Mouse (Mus musculus): Measurements from ENCODE around the gene Fuca1. TPM values are rescaled to one million over a fixed set of nuclear protein-coding genes. Genes with fewer than 3 reads are reported as not detected.
A peak's percentile ranks its signal among the peaks of the same experiment; 100 is the strongest.
"Not testable (repeated sequence)": the region's sequence is repeated elsewhere in the genome, so short reads cannot be mapped to it uniquely, and the experiment has no call there.

The Fuca1 gene
- polyA plus RNA-seq, 1 experiment from 2014 or later = 50.7 TPM

GRCm38 (mm10) chr4:135970585-135970984, 50.0 kb downstream of the Fuca1 start:
- peaks cover 22% of the 10 kb centered on the region for H3K4me1 ChIP-seq (ENCODE audit: insufficient read depth)
- no peaks in the 10 kb centered on the region for H3K27me3 ChIP-seq (ENCODE audit: insufficient read depth, low read length)
- WGBS (ENCODE audit: insufficient replicate concordance) = 89% methylated on average over 11 of the region's 11 CpGs
- DNase-seq (no peak), ATAC-seq (no peak)
- H3K36me3 ChIP-seq (replicated peaks; ENCODE audit: insufficient read depth, low read length) = peaks cover 53% of the 10 kb centered on the region
- TF ChIP-seq CTCF (IDR thresholded peaks at IDR 0.05; ENCODE audit: low read depth) (no peak), EP300 (IDR thresholded peaks at IDR 0.05; ENCODE audit: low read depth) (no peak)
- no peak overlapping the region for H3K9ac ChIP-seq (replicated peaks)
- H3K27ac ChIP-seq (ENCODE audit: low read depth) = no peak overlapping the region
- no peaks in the 10 kb centered on the region for H3K9me3 ChIP-seq (ENCODE audit: low read length)
- no peak overlapping the region for H3K4me3 ChIP-seq (ENCODE audit: low read depth, low read length)
- no peak overlapping the region for H3K4me2 ChIP-seq (ENCODE audit: low read depth, low read length)

DNA sequence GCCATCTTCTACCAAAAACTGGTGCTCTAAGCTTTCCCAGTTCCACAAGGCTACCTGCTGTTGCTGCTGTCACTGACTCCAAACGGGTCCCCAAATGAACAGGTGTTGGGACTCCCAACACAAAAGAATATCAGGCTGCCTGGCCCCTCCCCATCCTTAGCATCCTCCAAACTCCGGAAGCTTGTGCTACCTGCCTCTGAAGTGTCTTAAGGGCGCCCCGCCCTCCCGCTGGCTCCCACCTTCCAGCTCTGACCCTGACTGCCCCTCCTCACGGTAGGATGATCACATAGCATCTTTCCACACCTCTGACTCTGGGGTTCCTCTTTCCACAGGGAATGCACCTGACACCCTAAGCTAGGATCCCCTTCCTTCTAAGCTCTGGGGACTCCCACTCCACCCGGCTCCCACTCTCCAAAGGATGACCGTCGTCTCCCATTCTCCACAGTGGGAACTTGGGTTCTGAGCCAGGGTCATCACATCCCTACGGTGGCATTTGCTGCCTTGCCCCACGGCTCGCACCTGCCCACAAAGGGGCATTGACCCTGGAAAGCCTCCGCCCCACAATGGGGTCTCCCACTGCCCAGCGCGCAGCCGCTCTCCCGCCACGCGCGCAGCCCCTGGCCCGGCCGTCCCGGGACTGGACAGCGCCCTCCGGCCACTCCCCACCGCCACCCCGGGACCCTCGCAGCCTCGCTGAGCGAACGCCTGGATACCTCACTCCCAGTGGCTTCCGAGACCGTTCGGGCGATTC, 51.4 kb downstream of the Fuca1 start:
- Histone ChIP-seq H3K9me3 (ENCODE audit: low read length) (no peaks in the 10 kb centered on the region), H3K9ac (replicated peaks) (peak overlapping the region; percentile 88), H3K4me2 (ENCODE audit: low read depth, low read length) (peak overlapping the region; percentile 96), H3K4me1 (ENCODE audit: insufficient read depth) (peaks cover 22% of the 10 kb centered on the region), H3K27ac (ENCODE audit: low read depth) (peak overlapping the region; percentile 78), H3K27me3 (ENCODE audit: insufficient read depth, low read length) (no peaks in the 10 kb centered on the region), H3K36me3 (replicated peaks; ENCODE audit: insufficient read depth, low read length) (peaks cover 63% of the 10 kb centered on the region), H3K4me3 (ENCODE audit: low read depth, low read length) (peak overlapping the region; percentile 93)
- ATAC-seq = peak; percentile 45
- no peak for DNase-seq
- WGBS (ENCODE audit: insufficient replicate concordance) = 2% methylated on average over 28 of the region's 35 CpGs
- TF ChIP-seq CTCF (IDR thresholded peaks at IDR 0.05; ENCODE audit: low read depth) (0 out of 2 replicates have a peak, but pooled peaks have one; percentile 13), EP300 (IDR thresholded peaks at IDR 0.05; ENCODE audit: low read depth) (no peak)

- peak; percentile 83 for ATAC-seq
- peak within 1 kb of the TSS; percentile 88 for H3K9ac ChIP-seq (replicated peaks)
These were observed 52.0 kb downstream of the Fuca1 start, which contains the start of gene Lypla2 for GRCm38 (mm10) chr4:135972556-135972906. TSS of gene Lypla2 (minus strand) at chr4:135972626.

DNA sequence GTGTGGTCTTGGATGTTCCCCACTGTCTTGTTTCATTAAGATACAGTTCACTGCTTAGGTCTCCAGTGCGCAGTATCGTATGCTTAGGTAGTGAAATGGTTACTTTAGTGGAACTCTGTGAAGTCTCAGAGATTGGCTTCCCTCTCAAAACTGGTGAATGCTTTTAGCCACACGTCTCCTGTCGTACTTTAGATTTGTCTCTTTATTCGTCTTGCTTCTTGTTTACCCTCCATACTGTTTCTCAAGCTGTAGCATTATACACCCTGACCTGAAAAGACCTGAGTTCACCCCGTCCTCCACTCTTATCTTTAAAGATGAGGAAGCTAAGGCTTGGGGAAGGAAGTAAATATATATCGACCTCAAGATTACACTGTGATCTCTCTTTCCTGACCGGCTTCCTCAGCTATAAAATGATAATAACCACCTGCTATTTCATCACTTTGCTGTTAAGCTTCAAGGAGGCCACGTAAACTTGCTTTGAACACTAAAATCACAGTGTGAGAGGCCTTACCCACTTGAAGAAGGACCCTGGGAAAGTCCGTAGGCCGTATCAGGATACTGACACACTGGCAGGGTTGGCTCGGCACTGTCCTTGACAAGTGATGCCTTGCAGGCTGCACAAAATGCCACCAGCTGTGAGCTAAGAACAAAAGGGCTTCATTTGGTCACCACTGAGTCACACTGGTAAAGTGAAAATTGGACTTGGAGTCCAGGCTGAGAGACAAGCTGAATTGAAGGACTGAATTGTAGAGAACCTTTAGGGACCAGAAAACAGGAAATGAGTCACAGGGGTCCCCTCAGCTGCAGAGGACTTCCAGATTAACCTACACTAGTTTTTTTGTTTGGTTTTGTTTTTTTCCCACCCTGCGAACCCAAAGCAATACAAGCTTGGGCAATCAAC, 52.6 kb downstream of the Fuca1 start:
- no peak for TF ChIP-seq EP300 (IDR thresholded peaks at IDR 0.05; ENCODE audit: low read depth)
- TF ChIP-seq CTCF (IDR thresholded peaks at IDR 0.05; ENCODE audit: low read depth) = no peak
- Histone ChIP-seq H3K27ac (ENCODE audit: low read depth) (peak overlapping the region; percentile 78), H3K4me1 (ENCODE audit: insufficient read depth) (peaks cover 22% of the 10 kb centered on the region), H3K9me3 (ENCODE audit: low read length) (no peaks in the 10 kb centered on the region), H3K9ac (replicated peaks) (peak overlapping the region; percentile 88), H3K4me2 (ENCODE audit: low read depth, low read length) (peak overlapping the region; percentile 96), H3K4me3 (ENCODE audit: low read depth, low read length) (peak overlapping the region; percentile 93), H3K36me3 (replicated peaks; ENCODE audit: insufficient read depth, low read length) (peaks cover 56% of the 10 kb centered on the region), H3K27me3 (ENCODE audit: insufficient read depth, low read length) (no peaks in the 10 kb centered on the region)
- ATAC-seq (peak; percentile 7; the same call in 1 of the 2 replicates), DNase-seq (peak; percentile 21)
- 34% methylated on average over 13 of the region's 13 CpGs for whole genome bisulfite sequencing (ENCODE audit: insufficient replicate concordance)

More at GRCm38 (mm10) chr4:135972556-135972906, 52.0 kb downstream of the Fuca1 start, which contains the start of gene Lypla2:
- peaks cover 22% of the 10 kb centered on the region for H3K4me1 ChIP-seq (ENCODE audit: insufficient read depth)
- peak within 1 kb of the TSS; percentile 93 for H3K4me3 ChIP-seq (ENCODE audit: low read depth, low read length)
- WGBS (ENCODE audit: insufficient replicate concordance) = 1% methylated on average over 19 of the region's 19 CpGs
- no peaks in the 10 kb centered on the region for H3K27me3 ChIP-seq (ENCODE audit: insufficient read depth, low read length)
- H3K4me2 ChIP-seq (ENCODE audit: low read depth, low read length) = peak within 1 kb of the TSS; percentile 96
- no peaks in the 10 kb centered on the region for H3K9me3 ChIP-seq (ENCODE audit: low read length)
- TF ChIP-seq CTCF (IDR thresholded peaks at IDR 0.05; ENCODE audit: low read depth) (0 out of 2 replicates have a peak, but pooled peaks have one; percentile 5), EP300 (IDR thresholded peaks at IDR 0.05; ENCODE audit: low read depth) (no peak)
- H3K36me3 ChIP-seq (replicated peaks; ENCODE audit: insufficient read depth, low read length) = peaks cover 62% of the 10 kb centered on the region
- peak; percentile 87 for DNase-seq
- peak within 1 kb of the TSS; percentile 78 for H3K27ac ChIP-seq (ENCODE audit: low read depth)

- TF ChIP-seq EP300 (IDR thresholded peaks at IDR 0.05; ENCODE audit: low read depth) (no peak), CTCF (IDR thresholded peaks at IDR 0.05; ENCODE audit: low read depth) (no peak)
- Histone ChIP-seq H3K27ac (ENCODE audit: low read depth) (no peak overlapping the region), H3K27me3 (ENCODE audit: insufficient read depth, low read length) (no peaks in the 10 kb centered on the region), H3K9me3 (ENCODE audit: low read length) (no peaks in the 10 kb centered on the region), H3K9ac (replicated peaks) (no peak overlapping the region), H3K36me3 (replicated peaks; ENCODE audit: insufficient read depth, low read length) (peaks cover 49% of the 10 kb centered on the region), H3K4me1 (ENCODE audit: insufficient read depth) (peaks cover 21% of the 10 kb centered on the region), H3K4me2 (ENCODE audit: low read depth, low read length) (no peak overlapping the region), H3K4me3 (ENCODE audit: low read depth, low read length) (no peak overlapping the region)
- ATAC-seq = no peak
- WGBS (ENCODE audit: insufficient replicate concordance) = 95% methylated on average over 12 of the region's 12 CpGs
- no peak for DNase-seq
These were observed 55.6 kb downstream of the Fuca1 start for GRCm38 (mm10) chr4:135976146-135976545.

- H3K4me1 ChIP-seq (ENCODE audit: insufficient read depth); H3K27me3 ChIP-seq (ENCODE audit: insufficient read depth, low read length); H3K9me3 ChIP-seq (ENCODE audit: low read length); H3K4me2 ChIP-seq (ENCODE audit: low read depth, low read length); H3K27ac ChIP-seq (ENCODE audit: low read depth); ATAC-seq; H3K4me3 ChIP-seq (ENCODE audit: low read depth, low read length); H3K9ac ChIP-seq (replicated peaks); DNase-seq: not testable (repeated sequence)
- peaks cover 60% of the 10 kb centered on the region for H3K36me3 ChIP-seq (replicated peaks; ENCODE audit: insufficient read depth, low read length)
- WGBS (ENCODE audit: insufficient replicate concordance) = 85% methylated on average over 5 of the region's 5 CpGs
These were observed 59.7 kb downstream of the Fuca1 start for GRCm38 (mm10) chr4:135980223-135980622.
